Mouse (Mus musculus): ENCODE data around the gene Abca13. TPM values are rescaled to one million over a fixed set of nuclear protein-coding genes. Genes with fewer than 3 reads are reported as not detected.

Gene Abca13
- total and polyA plus RNA-seq, 2 experiments from 2014 or later = 0.05 to 0.06 TPM

DNA sequence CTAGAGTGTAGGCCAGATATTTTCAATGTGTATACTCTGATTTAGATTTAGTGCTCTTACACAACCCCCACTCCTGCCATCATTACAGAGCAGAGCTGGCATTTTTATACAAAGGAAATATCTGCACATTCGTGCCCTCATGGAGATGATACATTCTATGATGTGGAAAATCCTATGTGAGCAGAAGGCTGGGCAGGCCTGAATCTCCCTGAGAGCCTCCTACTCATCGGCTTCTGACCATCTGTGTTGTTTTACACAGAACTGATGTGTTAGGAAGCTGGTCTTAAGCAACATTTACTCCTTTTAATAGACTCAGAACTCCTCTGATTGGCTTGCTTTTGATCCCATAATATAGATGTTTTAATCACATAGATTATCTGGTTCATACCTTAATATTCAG is 376.6 kb downstream of the Abca13 start:
- TF ChIP-seq CTCF (IDR thresholded peaks at IDR 0.05; ENCODE audit: low read depth) = no peak
- H3K4me1 ChIP-seq (ENCODE audit: insufficient read depth) = no peaks in the 10 kb centered on the region
- peak; percentile 66 for ATAC-seq

DNA sequence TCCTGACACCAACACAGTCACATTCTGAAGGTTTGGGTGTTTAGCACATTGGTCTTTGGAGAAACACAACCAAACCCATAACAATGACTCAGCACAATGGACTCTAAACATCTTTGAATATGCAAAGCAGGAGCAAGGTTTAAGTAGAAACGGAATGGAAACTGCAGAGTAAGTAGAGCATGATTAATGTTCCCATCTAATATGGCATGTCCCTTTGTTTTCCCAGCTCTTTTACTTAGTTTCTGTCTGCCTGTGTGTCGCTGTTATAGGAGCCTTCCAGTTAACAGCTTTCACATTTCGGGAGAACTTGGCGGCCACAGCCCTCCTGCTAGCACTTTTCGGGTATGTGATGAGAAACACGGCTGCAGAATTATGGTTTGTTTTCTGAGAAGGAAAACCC is 378.6 kb downstream of the Abca13 start:
- TF ChIP-seq CTCF (IDR thresholded peaks at IDR 0.05; ENCODE audit: low read depth) = no peak
- Histone ChIP-seq H3K9me3 (ENCODE audit: low read length) (no peaks in the 10 kb centered on the region), H3K9ac (no peak overlapping the region), H3K36me3 (ENCODE audit: insufficient read depth) (no peaks in the 10 kb centered on the region), H3K27ac (ENCODE audit: low read depth, low read length) (no peak overlapping the region), H3K4me2 (ENCODE audit: low read depth) (no peak overlapping the region), H3K4me3 (ENCODE audit: low read depth, low read length) (no peak overlapping the region), H3K4me1 (ENCODE audit: insufficient read depth) (no peaks in the 10 kb centered on the region), H3K27me3 (ENCODE audit: insufficient read depth, low read length) (no peaks in the 10 kb centered on the region)
- DNase-seq (peak; percentile 45), ATAC-seq (peak; percentile 50; the same call in 1 of the 2 replicates)
- WGBS = 27% methylated on average over 6 of the region's 6 CpGs

More for the DNA sequence above, 376.6 kb downstream of the Abca13 start:
- no peaks in the 10 kb centered on the region for H3K9me3 ChIP-seq (ENCODE audit: low read length)
- H3K27me3 ChIP-seq (ENCODE audit: insufficient read depth, low read length) = no peaks in the 10 kb centered on the region
- no peak overlapping the region for H3K4me2 ChIP-seq (ENCODE audit: low read depth)
- no peak overlapping the region for H3K4me3 ChIP-seq (ENCODE audit: low read depth, low read length)
- H3K36me3 ChIP-seq (ENCODE audit: insufficient read depth) = no peaks in the 10 kb centered on the region
- H3K27ac ChIP-seq (ENCODE audit: low read depth, low read length) = no peak overlapping the region
- no peak overlapping the region for H3K9ac ChIP-seq
- DNase-seq = no peak
- 76% methylated on average over 2 of the region's 2 CpGs for WGBS

DNA sequence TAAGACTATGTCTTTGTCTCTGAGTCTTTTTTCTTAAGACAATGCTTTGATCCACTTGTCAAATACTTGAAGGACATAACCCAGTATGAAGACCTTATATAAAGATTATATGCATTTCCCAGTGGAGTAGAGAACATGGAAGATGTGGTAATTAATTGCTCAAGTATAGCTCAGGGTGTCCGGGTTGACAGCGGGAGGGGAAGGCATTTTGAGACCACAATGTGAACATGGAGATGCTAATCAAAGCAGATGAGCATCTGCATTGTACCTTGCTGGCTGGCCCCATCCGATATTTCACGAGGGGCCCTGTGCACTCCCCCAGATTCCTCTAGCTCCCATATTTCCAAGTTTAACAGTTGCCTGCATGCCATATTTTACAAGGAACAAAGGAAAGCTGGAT is 383.2 kb downstream of the Abca13 start:
- Histone ChIP-seq H3K36me3 (ENCODE audit: insufficient read depth) (no peaks in the 10 kb centered on the region), H3K27me3 (ENCODE audit: insufficient read depth, low read length) (no peaks in the 10 kb centered on the region), H3K27ac (ENCODE audit: low read depth, low read length) (no peak overlapping the region), H3K9me3 (ENCODE audit: low read length) (no peaks in the 10 kb centered on the region), H3K4me1 (ENCODE audit: insufficient read depth) (no peaks in the 10 kb centered on the region), H3K4me3 (ENCODE audit: low read depth, low read length) (no peak overlapping the region), H3K9ac (no peak overlapping the region), H3K4me2 (ENCODE audit: low read depth) (no peak overlapping the region)
- DNase-seq (no peak), ATAC-seq (no peak)
- no peak for TF ChIP-seq CTCF (IDR thresholded peaks at IDR 0.05; ENCODE audit: low read depth)
- 61% methylated on average over 4 of the region's 4 CpGs for WGBS

DNA sequence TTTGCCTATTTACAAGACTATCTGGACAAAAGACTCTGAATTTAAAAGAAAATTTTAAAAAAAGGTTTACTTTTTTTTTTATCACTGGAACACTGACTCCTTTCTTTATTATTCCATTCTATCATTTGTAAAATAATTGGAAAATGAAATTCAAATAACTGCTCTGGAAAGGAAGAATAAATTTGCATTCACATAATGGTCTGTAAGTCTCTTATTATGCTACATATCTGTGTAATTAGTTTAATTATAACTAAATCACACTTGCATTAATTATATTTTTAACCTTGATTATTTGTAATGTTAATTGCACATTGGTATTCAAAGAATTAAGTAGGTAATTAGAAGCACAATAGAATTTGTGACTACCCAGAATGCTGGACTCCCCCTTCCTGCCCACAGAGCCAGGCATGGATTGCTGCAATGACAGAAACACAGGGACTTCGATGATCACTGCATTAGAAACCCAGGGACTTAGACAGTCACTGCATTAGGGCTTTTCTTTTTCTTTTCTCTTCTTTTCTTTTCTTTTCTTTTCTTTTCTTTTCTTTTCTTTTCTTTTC is 400.1 kb downstream of the Abca13 start:
- Histone ChIP-seq H3K9me3 (ENCODE audit: low read length) (no peaks in the 10 kb centered on the region), H3K9ac (no peak overlapping the region), H3K36me3 (ENCODE audit: insufficient read depth) (no peaks in the 10 kb centered on the region), H3K27me3 (ENCODE audit: insufficient read depth, low read length) (no peaks in the 10 kb centered on the region), H3K4me3 (ENCODE audit: low read depth, low read length) (no peak overlapping the region), H3K4me1 (ENCODE audit: insufficient read depth) (no peaks in the 10 kb centered on the region), H3K4me2 (ENCODE audit: low read depth) (no peak overlapping the region), H3K27ac (ENCODE audit: low read depth, low read length) (no peak overlapping the region)
- DNase-seq (peak; percentile 34), ATAC-seq (peak; percentile 69; the same call in 1 of the 2 replicates)
- no peak for TF ChIP-seq CTCF (IDR thresholded peaks at IDR 0.05; ENCODE audit: low read depth)
- 11% methylated on average over 1 of the region's 1 CpGs for WGBS

DNA sequence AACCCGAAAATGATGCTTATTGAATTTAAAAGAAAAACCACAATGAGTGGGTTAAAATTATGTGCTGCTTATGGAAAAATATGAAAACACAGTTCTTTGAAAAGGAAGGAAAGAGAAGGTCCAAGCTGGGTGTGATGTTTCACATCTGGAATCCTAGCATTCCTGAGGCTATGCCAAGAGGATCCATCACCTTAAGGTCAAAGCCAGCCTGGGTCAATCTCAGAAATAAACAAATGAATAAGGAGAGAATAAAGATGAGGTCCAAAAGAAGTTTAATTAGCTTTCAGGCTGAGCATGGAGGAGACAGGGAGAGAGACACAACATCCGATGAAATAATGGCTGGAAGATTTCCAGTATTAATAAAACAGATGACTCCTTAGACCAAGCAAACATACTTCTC is 405.6 kb downstream of the Abca13 start:
- Histone ChIP-seq H3K9ac (no peak overlapping the region), H3K4me1 (ENCODE audit: insufficient read depth) (no peaks in the 10 kb centered on the region), H3K27ac (ENCODE audit: low read depth, low read length) (no peak overlapping the region), H3K27me3 (ENCODE audit: insufficient read depth, low read length) (no peaks in the 10 kb centered on the region), H3K9me3 (ENCODE audit: low read length) (no peaks in the 10 kb centered on the region), H3K4me2 (ENCODE audit: low read depth) (no peak overlapping the region), H3K4me3 (ENCODE audit: low read depth, low read length) (no peak overlapping the region), H3K36me3 (ENCODE audit: insufficient read depth) (no peaks in the 10 kb centered on the region)
- DNase-seq (no peak), ATAC-seq (no peak)
- no peak for TF ChIP-seq CTCF (IDR thresholded peaks at IDR 0.05; ENCODE audit: low read depth)
- 73% methylated on average over 2 of the region's 2 CpGs for WGBS

DNA sequence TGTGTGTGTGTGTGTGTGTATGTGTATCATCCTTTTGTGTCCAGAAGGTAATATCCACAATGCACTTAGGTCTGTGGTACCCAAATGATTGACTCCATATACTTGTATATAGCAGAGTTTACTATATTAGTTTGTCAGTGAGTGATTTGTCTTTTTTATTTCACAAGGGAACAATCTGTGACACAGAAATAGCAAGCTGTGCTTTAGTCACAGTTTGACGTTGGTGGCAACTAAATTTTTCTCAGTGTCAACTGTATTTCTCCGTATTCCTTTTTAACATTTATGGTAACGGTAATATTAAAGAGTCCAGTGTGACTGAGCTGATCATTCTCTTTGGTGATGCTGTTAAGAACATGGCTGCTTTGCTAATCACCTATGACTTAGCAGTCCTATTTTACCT is 409.4 kb downstream of the Abca13 start:
- DNase-seq (no peak), ATAC-seq (no peak)
- H3K36me3 ChIP-seq (ENCODE audit: insufficient read depth) = no peaks in the 10 kb centered on the region
- no peak overlapping the region for H3K4me2 ChIP-seq (ENCODE audit: low read depth)
- H3K27me3 ChIP-seq (ENCODE audit: insufficient read depth, low read length) = no peaks in the 10 kb centered on the region
- no peaks in the 10 kb centered on the region for H3K9me3 ChIP-seq (ENCODE audit: low read length)
- no peak overlapping the region for H3K4me3 ChIP-seq (ENCODE audit: low read depth, low read length)
- no peak overlapping the region for H3K9ac ChIP-seq
- no peak for TF ChIP-seq CTCF (IDR thresholded peaks at IDR 0.05; ENCODE audit: low read depth)
- H3K4me1 ChIP-seq (ENCODE audit: insufficient read depth) = no peaks in the 10 kb centered on the region
- H3K27ac ChIP-seq (ENCODE audit: low read depth, low read length) = no peak overlapping the region
- 72% methylated on average over 3 of the region's 3 CpGs for WGBS

DNA sequence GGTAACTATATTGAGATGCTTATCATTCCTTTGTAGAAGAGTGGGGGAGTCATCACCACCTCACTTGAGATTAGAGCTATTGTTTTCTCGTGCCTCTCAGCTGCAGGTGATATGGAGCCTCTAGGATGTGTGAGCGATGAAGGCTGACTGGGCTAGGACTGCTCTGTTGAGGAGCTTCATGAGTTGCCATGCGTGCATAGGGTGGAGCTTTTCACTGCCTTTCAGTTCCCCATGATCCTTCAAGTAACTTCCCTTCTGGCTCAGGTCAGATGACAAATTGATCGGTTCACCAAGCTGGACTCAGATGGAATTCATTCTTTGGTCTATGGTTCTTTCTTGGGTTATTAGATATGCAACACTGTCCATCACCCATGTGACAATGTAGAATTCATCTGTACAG is 410.4 kb downstream of the Abca13 start:
- TF ChIP-seq CTCF (IDR thresholded peaks at IDR 0.05; ENCODE audit: low read depth) = no peak
- ATAC-seq = no peak
- no peaks in the 10 kb centered on the region for H3K27me3 ChIP-seq (ENCODE audit: insufficient read depth, low read length)
- no peak overlapping the region for H3K27ac ChIP-seq (ENCODE audit: low read depth, low read length)
- 84% methylated on average over 4 of the region's 4 CpGs for WGBS
- no peak overlapping the region for H3K4me3 ChIP-seq (ENCODE audit: low read depth, low read length)
- no peaks in the 10 kb centered on the region for H3K36me3 ChIP-seq (ENCODE audit: insufficient read depth)
- no peak for DNase-seq
- no peak overlapping the region for H3K9ac ChIP-seq
- H3K4me2 ChIP-seq (ENCODE audit: low read depth) = no peak overlapping the region
- no peaks in the 10 kb centered on the region for H3K9me3 ChIP-seq (ENCODE audit: low read length)
- H3K4me1 ChIP-seq (ENCODE audit: insufficient read depth) = no peaks in the 10 kb centered on the region
